Mouse (Mus musculus) right cerebral cortex, postnatal 14 days (tissue): ENCODE results near the gene Cds2.
A peak's percentile ranks its signal among the peaks of the same experiment; 100 is the strongest.
"Not testable (repeated sequence)": the region's sequence is repeated elsewhere in the genome, so short reads cannot be mapped to it uniquely, and the experiment has no call there.

Source experiments
- DNase-seq: peaks from one replicate; pipeline ENCODE4 v3.0.0; 2022

Gene Cds2

GRCm38 (mm10) chr2:132262879-132263398 is at the start of gene Cds2:
Cds2 (plus strand) TSS chr2:132263148.
- peak; percentile 99 for DNase-seq

- DNase-seq = peak; percentile 13
Measured at GRCm38 (mm10) chr2:132221611-132222073, 41.3 kb upstream of the Cds2 start.

GRCm38 (mm10) chr2:132224359-132224758 is 38.6 kb upstream of the Cds2 start:
- DNase-seq = no peak

GRCm38 (mm10) chr2:132232413-132232945 is 30.5 kb upstream of the Cds2 start:
- DNase-seq = no peak

GRCm38 (mm10) chr2:132233985-132234765 is 28.8 kb upstream of the Cds2 start:
- DNase-seq = no peak

- DNase-seq = no peak
Measured at GRCm38 (mm10) chr2:132235291-132235690, 27.7 kb upstream of the Cds2 start.

- no peak for DNase-seq
Measured at GRCm38 (mm10) chr2:132235975-132236374, 27.0 kb upstream of the Cds2 start.

- not testable (repeated sequence) for DNase-seq
Measured at GRCm38 (mm10) chr2:132239434-132239833, 23.5 kb upstream of the Cds2 start.

GRCm38 (mm10) chr2:132240457-132240856 is 22.5 kb upstream of the Cds2 start:
- peak; percentile 78 for DNase-seq

GRCm38 (mm10) chr2:132243370-132243769 is 19.6 kb upstream of the Cds2 start:
- DNase-seq = no peak

- peak; percentile 94 for DNase-seq
Measured at GRCm38 (mm10) chr2:132247539-132248313, 15.2 kb upstream of the Cds2 start, which contains the start of gene Tmem230. Tmem230 (minus strand) TSS chr2:132247807.

- no peak for DNase-seq
Measured at GRCm38 (mm10) chr2:132251911-132252310, 11.0 kb upstream of the Cds2 start.

- DNase-seq = peak; percentile 95
Measured at GRCm38 (mm10) chr2:132252542-132253528, 10.1 kb upstream of the Cds2 start, which contains the start of gene Pcna. Pcna (minus strand) TSS chr2:132253314.

- DNase-seq = no peak
Measured at GRCm38 (mm10) chr2:132253603-132254002, 9.3 kb upstream of the Cds2 start.

- DNase-seq = no peak
Measured at GRCm38 (mm10) chr2:132257350-132258068, 5.4 kb upstream of the Cds2 start.

GRCm38 (mm10) chr2:132260601-132261000 is 2.3 kb upstream of the Cds2 start:
- DNase-seq = no peak

GRCm38 (mm10) chr2:132262175-132262574 is 773 bp upstream of the Cds2 start:
- DNase-seq = no peak

- no peak for DNase-seq
Measured at GRCm38 (mm10) chr2:132263421-132264265, 695 bp downstream of the Cds2 start.

GRCm38 (mm10) chr2:132264266-132264710 is 1.3 kb downstream of the Cds2 start:
- no peak for DNase-seq

GRCm38 (mm10) chr2:132265196-132265595 is 2.2 kb downstream of the Cds2 start:
- DNase-seq = no peak
